Mouse (Mus musculus) limb, embryonic 14.5 days (tissue): ENCODE results near the gene Rabl3. TPM values are rescaled to one million over a fixed set of nuclear protein-coding genes. Genes with fewer than 3 reads are reported as not detected.

Source experiments
- ATAC-seq: fragments of 200-750 bp; cut with Nextera tagmentation; 2 replicates; pipeline ENCODE4 v1.8.0; 2017; ENCODE audit warnings: low read depth, moderate number of reproducible peaks, moderate TSS enrichment; ENCODE audit not compliant: low FRiP score
- DNase-seq: peaks from one replicate; pipeline ENCODE4 v3.0.0-alpha.2; 2015; ENCODE audit warnings: low spot score
- H3K27ac ChIP-seq: fragments of 300-500 bp; sonication (generic); replicated peaks from 2 replicates; pipeline ENCODE4 v1.5.1; 2014; ENCODE audit warnings: low read depth, mild to moderate bottlenecking, low read length, moderate library complexity, mixed read lengths
- H3K27me3 ChIP-seq: fragments of 300-500 bp; sonication (generic); 2 replicates; pipeline ENCODE4 v1.6.1; 2014; ENCODE audit warnings: low read length, mixed read lengths; ENCODE audit not compliant: control insufficient read depth, insufficient read depth
- H3K36me3 ChIP-seq: fragments of 300-500 bp; sonication (generic); 2 replicates; pipeline ENCODE4 v1.6.1; 2014; ENCODE audit warnings: mild to moderate bottlenecking, low read length, moderate library complexity, mixed read lengths; ENCODE audit not compliant: control insufficient read depth, insufficient read depth
- H3K4me1 ChIP-seq: fragments of 300-500 bp; sonication (generic); 2 replicates; pipeline ENCODE4 v1.6.1; 2014; ENCODE audit warnings: antibody characterized with exemption, low read length, mixed read lengths; ENCODE audit not compliant: control insufficient read depth, insufficient read depth
- H3K4me2 ChIP-seq: fragments of 300-500 bp; sonication (generic); replicated peaks from 2 replicates; pipeline ENCODE4 v1.6.1; 2014; ENCODE audit warnings: low read depth, mild to moderate bottlenecking, low read length, moderate library complexity; ENCODE audit not compliant: severe bottlenecking
- H3K4me3 ChIP-seq: fragments of 300-500 bp; sonication (generic); replicated peaks from 2 replicates; pipeline ENCODE4 v1.5.1; 2014; ENCODE audit warnings: low read length
- H3K9ac ChIP-seq: fragments of 300-500 bp; sonication (generic); 2 replicates; pipeline ENCODE4 v1.6.1; 2014; ENCODE audit warnings: mild to moderate bottlenecking, low read depth, low read length, moderate library complexity; ENCODE audit not compliant: severe bottlenecking
- H3K9me3 ChIP-seq: fragments of 300-500 bp; sonication (generic); 2 replicates; pipeline ENCODE4 v1.6.1; 2016; ENCODE audit warnings: low read length; ENCODE audit not compliant: control insufficient read depth
- POLR2A ChIP-seq: fragments of 200-500 bp; IDR thresholded peaks from 2 replicates; pipeline ENCODE4 v1.8.0; 2012; ENCODE audit warnings: inconsistent platforms, mild to moderate bottlenecking, moderate library complexity, borderline replicate concordance; ENCODE audit not compliant: insufficient read depth, insufficient read length; ENCODE audit errors: extremely low read depth
- whole genome bisulfite sequencing: fragments of 180-500 bp; shearing (Covaris S2); extraction: QIAGEN DNeasy Blood & Tissue Kit; methylation state at CpG from one replicate; pipeline ENCODE4 v1.1.7; 2014; 5-methylcytosine and 5-hydroxymethylcytosine counted together
- polyA plus RNA-seq, 2 experiments: library from polyadenylated mRNA; depleted of rRNA in 1 of 2; stranded (reverse) in 1 of 2; unstranded in 1 of 2; fragments of >200 nt; fragmentation: Nextera tagmentation in 1 of 2; extraction: Ambion mirVana in 1 of 2; gene quantifications; 2 replicates each; pipeline versions ENCODE4 v1.2.1 to v1.2.3; 2012 to 2014

Gene Rabl3
- polyA plus RNA-seq, 2 experiments: 11.9 to 27.8 TPM

GRCm38 (mm10) chr16:37511489-37511888, 28.2 kb upstream of the Rabl3 start:
- Histone ChIP-seq H3K9me3 (no peaks in the 10 kb centered on the region), H3K27me3 (no peaks in the 10 kb centered on the region), H3K36me3 (peaks cover 36% of the 10 kb centered on the region), H3K4me2 (no peak overlapping the region), H3K4me1 (no peaks in the 10 kb centered on the region), H3K27ac (no peak overlapping the region), H3K9ac (no peak overlapping the region), H3K4me3 (no peak overlapping the region)
- ATAC-seq: no peak
- TF ChIP-seq POLR2A: no peak
- no peak for DNase-seq
- 97% methylated on average over 15 of the region's 15 CpGs for WGBS

GRCm38 (mm10) chr16:37514644-37515043, 25.0 kb upstream of the Rabl3 start:
- no peak for ATAC-seq
- Histone ChIP-seq H3K27me3 (no peaks in the 10 kb centered on the region), H3K4me3 (no peak overlapping the region), H3K36me3 (peaks cover 44% of the 10 kb centered on the region), H3K9ac (no peak overlapping the region), H3K27ac (no peak overlapping the region), H3K9me3 (no peaks in the 10 kb centered on the region), H3K4me1 (no peaks in the 10 kb centered on the region), H3K4me2 (no peak overlapping the region)
- no peak for TF ChIP-seq POLR2A
- WGBS: 80% methylated on average over 8 of the region's 8 CpGs
- DNase-seq: no peak

- no peak overlapping the region for H3K9ac ChIP-seq
- H3K4me1 ChIP-seq: no peaks in the 10 kb centered on the region
- TF ChIP-seq POLR2A: no peak
- no peak overlapping the region for H3K4me3 ChIP-seq
- peaks cover 5% of the 10 kb centered on the region; the same call in 1 of the 2 replicates for H3K9me3 ChIP-seq
- DNase-seq: no peak
- H3K4me2 ChIP-seq: no peak overlapping the region
- H3K27me3 ChIP-seq: no peaks in the 10 kb centered on the region
- no peak overlapping the region for H3K27ac ChIP-seq
- WGBS: 82% methylated on average over 6 of the region's 6 CpGs
- ATAC-seq: no peak
- peaks cover 47% of the 10 kb centered on the region for H3K36me3 ChIP-seq
Measured at GRCm38 (mm10) chr16:37516376-37516993, 23.2 kb upstream of the Rabl3 start.

GRCm38 (mm10) chr16:37517596-37518211, 22.0 kb upstream of the Rabl3 start:
- no peaks in the 10 kb centered on the region for H3K27me3 ChIP-seq
- H3K27ac ChIP-seq: no peak overlapping the region
- no peak overlapping the region for H3K4me2 ChIP-seq
- no peak overlapping the region for H3K9ac ChIP-seq
- DNase-seq: no peak
- no peak for TF ChIP-seq POLR2A
- WGBS: 92% methylated on average over 4 of the region's 4 CpGs
- peaks cover 5% of the 10 kb centered on the region; the same call in 1 of the 2 replicates for H3K9me3 ChIP-seq
- H3K36me3 ChIP-seq: peaks cover 55% of the 10 kb centered on the region
- ATAC-seq: no peak
- no peaks in the 10 kb centered on the region for H3K4me1 ChIP-seq
- H3K4me3 ChIP-seq: no peak overlapping the region

GRCm38 (mm10) chr16:37518662-37519061, 21.0 kb upstream of the Rabl3 start:
- Histone ChIP-seq H3K9me3 (peaks cover 5% of the 10 kb centered on the region; the same call in 1 of the 2 replicates), H3K9ac (no peak overlapping the region), H3K36me3 (peaks cover 59% of the 10 kb centered on the region), H3K27ac (no peak overlapping the region), H3K27me3 (no peaks in the 10 kb centered on the region), H3K4me3 (no peak overlapping the region), H3K4me1 (no peaks in the 10 kb centered on the region), H3K4me2 (no peak overlapping the region)
- ATAC-seq (no peak), DNase-seq (no peak)
- 90% methylated on average over 2 of the region's 2 CpGs for WGBS
- no peak for TF ChIP-seq POLR2A
